Mouse (Mus musculus) adrenal gland, postnatal 36 days (tissue): ENCODE results near the gene Gpr176. TPM values are rescaled to one million over a fixed set of nuclear protein-coding genes. Genes with fewer than 3 reads are reported as not detected.
"Not testable (repeated sequence)": the region's sequence is repeated elsewhere in the genome, so short reads cannot be mapped to it uniquely, and the experiment has no call there.

Experiments used
- DNase-seq, 2 experiments: peaks; one replicate each; pipeline ENCODE4 v3.0.0; 2021; ENCODE audit warnings: mixed read lengths in 1 of 2
- total RNA-seq, 2 experiments: library from RNA; stranded (reverse); gene quantifications; 2 replicates each; pipeline ENCODE4 v1.2.3; 2021

Gene Gpr176
- total RNA-seq, 2 experiments from 2014 or later, result 2.5 TPM

DNA sequence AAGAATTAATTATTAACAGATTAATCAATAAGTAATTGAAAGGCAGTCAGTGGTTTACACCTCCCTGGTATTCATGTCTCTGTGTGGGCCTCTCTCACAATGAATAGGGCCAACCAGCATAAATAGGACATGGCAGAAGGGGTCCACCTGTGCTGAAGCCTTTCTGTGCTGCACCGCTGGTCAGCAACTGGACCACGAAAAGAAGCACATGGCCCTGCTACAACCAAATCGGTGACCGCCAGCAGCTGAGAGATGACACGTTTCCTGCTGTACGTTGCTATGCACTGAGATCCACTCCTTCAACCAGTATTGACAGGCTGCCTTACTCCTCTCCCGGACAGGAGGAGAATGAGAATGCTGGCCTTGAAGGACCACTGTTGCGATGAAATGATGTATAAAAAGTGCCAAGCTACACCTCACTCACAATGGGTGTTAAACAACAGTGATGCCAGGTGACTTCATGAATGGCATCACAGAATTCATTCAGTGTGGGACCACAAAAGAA, 72.1 kb downstream of the Gpr176 start:
- no peak for DNase-seq

DNA sequence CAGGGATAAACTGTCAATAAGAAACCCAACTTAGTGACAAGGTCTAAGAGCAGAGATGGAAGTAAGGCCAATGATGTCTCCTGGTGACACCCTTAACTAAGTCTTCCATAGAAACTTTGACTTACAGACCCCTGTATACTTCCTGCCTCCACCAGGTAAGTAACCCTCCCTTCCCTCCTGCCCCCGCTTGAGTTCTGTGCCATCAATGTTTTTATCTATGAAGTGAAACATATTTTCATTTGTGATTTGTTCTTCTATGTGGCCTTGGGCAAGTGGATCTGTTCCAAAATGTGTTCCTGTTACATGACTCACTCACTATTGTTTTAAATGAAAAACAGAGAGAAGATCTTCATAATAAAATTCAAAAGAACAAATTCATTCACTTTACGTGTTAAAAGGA, 73.2 kb downstream of the Gpr176 start:
- DNase-seq, result peak; percentile 35 to 52

DNA sequence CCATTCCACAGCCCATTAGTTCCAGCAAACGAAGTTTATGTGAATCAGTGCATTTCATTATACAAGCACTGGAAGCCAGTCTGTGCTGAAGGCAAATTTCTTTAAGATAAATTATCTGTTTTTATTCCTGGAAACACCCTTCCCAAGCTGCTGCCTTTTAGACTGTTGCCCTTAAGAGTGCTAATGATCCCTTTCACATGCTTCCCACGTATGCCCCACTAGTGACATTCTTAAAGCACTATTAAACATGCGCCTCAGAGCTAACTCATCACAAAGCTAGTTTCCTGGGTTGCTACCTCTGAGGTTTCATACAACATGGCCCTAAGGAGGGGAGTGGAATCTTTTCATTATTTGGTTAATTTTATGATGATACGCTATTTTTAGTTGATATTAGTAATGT, 74.6 kb downstream of the Gpr176 start:
- DNase-seq, result no peak

DNA sequence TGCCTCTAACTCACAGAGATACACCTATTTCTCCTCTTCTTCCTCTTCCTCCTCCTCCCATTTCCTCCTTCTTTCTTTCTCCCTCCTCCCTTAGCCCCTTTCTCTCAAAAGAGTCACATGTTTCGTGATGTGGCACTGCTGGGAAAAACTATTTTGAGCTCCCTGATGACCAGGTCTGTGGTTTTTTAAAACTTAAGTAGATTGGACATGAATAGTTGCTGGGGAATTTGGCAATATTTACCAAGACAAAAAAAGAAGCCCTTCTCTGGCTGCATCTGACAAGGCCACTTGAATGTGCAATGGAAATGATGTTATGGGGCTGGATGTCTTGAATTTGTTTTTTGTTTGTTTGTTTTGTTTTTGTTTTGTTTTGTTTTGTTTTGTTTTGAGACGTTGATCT, 75.3 kb downstream of the Gpr176 start:
- no peak for DNase-seq

DNA sequence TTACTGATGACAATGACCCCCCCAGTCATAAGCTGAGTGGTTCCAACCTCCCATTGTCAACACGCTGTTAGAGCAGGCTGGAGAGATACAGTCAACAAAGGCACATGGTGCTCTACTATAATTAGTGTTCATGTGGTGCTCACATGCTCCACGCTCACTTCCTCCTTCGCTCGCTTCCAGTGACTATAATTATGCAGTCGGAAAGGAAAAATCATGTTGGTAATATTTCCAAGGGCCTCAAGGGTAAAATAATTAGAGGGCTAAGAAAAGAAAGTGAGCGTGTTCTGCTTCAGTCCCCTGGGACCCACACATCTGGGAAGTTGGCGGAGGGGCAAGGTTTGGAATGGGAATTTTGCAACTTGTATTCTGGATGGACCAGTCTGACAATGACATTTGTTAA, 77.7 kb downstream of the Gpr176 start:
- no peak for DNase-seq

DNA sequence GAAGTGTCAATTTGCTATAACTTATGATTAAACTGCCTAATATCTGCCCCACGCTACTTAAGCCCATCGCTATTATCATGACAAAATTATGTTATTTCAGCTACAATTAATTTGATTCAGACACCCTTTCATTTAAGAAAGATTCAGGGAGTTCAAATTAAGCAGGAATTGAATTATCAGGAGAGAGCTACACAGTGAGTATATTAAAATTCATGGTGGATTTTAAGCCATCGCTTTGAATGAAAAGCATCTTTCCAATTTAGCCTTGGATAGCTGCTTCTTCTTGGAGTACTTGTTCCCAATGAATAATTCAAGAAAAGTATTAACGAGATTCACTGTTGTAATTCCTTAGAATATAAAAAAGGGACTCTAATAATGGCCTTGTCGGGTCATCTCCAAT, 79.6 kb downstream of the Gpr176 start:
- no peak for DNase-seq

DNA sequence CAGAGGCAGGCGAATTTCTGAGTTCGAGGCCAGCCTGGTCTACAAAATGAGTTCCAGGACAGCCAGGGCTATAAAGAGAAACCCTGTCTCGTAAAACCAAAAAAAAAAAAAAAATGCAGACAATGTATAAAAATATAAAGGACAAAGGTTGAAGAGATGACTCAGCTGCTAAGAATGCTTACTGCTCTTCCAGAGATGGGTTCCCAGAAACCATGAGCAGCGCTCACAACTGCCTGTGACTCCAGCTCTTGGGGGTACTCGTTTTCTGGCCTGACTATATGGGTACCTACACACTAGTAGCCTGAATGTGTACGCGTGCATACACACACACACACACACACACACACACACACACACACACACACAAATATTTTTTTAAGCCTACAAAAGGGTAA, 84.2 kb downstream of the Gpr176 start:
- not testable (repeated sequence) for DNase-seq

DNA sequence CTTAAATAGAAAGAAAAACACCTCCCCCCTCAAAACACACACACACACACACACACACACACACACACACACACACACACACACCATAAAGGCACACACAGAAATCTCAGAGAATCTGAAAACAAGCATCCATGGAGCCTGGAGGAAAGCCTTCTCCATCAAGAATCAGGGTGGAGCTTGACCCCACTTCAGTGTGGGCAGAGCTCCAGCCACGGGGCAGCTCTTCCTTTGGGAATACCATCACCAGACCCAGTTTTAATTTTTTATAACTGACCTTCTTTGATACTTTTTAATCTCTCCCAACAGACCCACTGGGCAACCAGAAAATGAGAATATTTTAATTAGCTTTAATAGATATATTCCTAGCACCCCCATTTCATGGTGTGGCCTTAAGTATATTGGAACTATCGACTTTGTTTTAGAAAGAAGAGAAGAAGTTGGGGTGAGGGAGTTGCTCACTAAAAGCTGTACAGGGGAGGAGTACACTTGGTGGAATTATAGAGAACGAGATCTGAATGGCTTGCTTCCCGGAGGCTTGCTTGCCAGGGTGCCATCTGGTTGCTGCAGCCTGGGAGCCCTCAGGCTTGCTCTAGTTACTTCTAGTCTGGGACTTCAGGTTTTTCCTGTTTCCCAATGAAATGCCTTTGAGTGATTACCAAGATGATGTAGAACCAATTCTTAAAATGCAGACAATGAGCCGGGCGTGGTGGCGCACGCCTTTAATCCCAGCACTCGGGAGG, 84.7 kb downstream of the Gpr176 start:
- DNase-seq, result no peak

DNA sequence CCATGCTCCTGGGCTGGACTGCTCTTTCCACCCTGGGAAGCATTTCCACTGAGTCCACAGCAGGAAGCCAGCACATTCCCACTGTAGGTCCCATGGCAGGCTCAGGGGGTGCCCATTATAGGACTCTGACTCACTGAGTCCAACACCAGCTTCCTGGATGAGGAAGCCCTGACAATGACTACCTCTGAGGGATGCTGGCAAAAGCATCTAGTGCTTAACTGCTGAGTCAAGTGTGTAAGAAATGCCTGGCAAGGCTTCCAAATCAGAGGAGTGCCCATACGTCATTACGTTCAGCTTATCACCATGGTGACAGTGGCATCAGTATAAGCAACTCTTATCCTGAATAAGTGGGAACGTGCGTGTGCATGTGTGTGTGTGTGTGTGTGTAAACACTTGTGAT, 85.5 kb downstream of the Gpr176 start:
- no peak for DNase-seq

DNA sequence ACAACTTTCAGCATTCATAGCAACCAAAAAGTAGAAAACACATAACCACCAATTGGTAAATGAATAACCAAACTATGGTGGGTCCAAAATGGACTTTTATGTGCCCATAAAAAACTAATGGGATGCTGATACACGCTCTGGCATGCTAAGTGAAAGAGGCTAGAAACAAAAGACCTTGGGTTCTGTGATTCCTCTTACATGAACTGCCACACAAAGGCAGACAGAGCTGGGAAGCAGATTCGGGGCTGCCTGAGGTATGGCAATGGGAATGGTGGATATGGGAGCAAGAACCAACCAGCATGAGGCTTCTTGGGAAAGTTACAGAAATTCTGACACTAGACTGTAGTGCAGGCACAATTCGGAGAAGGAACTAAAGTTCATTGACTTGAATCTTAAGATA, 90.8 kb downstream of the Gpr176 start:
- no peak for DNase-seq

DNA sequence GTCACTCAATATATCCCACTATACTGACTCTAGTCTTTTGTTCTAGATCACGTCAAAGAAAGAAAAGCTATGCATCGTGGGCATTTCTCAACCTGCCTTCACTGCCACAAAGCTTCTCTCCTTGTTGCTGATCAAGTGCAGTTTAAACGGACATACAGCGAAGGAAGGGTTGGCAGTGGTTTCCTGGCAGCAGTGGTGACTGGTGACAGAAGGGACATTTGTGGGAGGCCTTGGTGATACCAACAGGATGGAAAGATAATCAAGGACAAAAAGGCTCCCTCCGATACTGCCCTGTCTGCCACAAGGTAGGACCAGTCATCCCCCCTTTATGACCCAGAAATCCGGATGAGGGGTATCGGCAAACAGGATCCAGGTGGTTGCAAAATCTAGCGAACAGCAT, 95.0 kb downstream of the Gpr176 start:
- no peak for DNase-seq

DNA sequence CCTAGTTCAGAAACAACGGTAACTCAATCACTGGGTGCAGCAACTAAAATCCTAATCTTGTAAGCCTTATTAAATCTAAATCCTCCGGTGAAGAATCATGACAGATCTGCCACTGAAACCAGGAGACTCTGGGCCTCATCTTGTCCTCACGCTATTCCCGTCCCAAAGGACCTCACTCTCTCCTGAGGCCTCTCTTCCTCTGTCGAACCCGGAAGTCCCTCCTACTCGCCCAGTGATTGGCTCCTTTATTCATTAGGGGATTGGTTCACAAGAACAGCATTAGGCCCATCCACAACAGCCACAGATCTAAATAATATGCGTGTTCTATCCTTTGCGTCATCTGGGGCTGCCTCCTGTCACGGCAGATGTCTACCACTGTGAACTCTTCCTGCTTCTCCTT, 101.6 kb downstream of the Gpr176 start:
- no peak for DNase-seq

DNA sequence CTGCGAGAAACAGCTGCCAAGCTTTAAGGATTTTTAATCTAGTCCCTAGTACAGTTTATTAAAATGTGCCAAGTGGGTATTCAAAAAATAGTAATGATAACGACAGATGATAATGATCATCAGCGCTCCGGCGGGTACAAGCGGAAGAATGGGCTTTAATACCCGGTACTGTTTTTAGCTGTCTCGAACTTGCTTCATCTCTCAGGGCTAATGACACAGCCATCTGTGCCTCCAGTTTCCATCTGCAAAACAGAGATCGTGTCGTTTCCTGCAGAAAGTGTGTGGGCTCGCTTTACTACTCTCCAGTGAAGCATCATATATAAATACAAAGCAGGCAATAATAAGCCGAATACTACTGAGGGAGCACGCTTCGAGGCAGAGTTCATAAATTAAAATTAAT, 103.0 kb downstream of the Gpr176 start:
- DNase-seq, result no peak

DNA sequence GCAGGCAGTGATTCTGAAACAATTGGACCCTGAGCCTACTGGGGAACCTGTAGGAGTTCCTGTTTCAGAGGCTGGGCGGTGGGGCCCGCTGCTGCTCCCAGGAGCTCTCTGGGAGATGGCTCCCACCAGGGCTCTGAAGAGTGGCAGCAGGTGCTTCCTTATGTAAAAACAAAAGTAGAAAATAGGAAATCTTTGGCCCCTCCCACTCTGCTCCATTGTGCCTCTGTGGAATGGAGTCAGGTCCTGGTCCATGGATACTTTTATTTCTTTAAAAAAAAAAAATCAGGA, 109.4 kb downstream of the Gpr176 start:
- no peak for DNase-seq

DNA sequence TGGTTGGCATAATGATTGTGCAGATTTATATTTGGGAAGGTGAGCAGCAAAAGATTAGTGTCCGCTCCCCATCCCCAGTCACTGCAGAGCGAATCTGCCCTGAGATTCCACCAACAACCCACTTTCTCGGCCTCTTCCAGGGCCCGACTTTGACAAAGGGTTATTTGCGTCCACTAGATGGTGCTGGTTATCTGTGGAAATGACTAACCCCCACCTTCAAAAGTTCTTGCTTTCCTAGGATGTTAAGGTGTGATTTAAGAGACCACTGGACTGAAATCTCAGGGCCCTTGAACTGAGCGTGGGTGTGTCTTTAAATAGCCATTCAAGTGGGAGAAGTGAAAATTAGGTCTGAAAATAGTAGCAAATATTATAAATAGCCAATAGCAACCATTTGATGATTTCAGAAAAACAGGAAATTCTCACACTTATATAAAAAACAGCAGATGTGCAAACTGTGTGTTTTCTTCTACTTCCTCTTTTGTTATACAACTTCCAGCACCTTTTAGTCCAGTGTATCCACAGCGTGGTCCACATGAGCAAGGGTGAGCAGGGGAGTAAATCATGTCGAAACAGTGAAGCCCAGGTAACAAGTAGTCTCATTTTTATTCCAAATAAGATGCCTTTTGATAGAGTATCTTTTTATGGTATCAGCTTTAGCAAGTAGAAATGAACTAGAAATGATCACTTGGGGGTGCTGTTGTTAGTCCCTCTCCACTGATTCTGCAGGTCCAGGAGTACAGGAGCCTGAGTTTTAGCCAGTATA, 109.9 kb downstream of the Gpr176 start:
- DNase-seq, result peak; percentile 35 to 64

DNA sequence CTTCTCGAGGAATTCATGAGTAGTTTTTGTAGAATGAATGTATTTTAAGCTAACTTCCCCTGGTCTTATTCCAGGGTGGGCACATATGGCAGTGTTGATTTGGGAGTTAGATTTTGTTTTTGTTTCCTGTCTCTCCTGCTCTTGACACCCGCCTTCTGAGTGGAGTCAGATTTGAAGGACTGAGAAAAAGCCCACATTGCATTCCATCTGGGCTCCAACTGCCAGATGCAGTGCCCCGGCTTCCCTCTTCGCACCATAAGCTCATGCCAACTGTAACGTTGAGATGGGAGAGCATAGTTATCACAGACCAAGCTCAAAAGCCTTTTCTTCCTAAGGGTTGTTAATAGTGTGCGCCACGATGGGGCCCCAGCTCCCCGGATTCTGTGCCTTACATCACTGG, 110.5 kb downstream of the Gpr176 start:
- DNase-seq, result no peak

DNA sequence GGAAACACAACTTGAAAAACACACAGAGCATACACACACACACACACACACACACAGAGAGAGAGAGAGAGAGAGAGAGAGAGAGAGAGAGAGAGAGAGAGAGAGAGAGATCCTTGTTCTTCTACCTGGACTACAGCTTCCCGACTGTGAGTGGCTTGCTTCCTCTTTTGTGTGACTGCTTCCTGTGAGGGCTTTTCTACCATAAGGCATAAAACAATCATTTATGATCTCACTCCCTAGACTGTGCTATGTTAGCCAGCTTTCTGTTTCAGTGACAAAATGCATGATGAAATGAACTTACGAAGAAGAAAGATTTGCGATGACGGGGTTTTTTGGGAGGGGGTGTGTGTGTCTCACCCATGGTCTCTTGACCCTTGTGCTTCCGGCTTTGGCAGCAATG, 113.5 kb downstream of the Gpr176 start:
- no peak for DNase-seq

DNA sequence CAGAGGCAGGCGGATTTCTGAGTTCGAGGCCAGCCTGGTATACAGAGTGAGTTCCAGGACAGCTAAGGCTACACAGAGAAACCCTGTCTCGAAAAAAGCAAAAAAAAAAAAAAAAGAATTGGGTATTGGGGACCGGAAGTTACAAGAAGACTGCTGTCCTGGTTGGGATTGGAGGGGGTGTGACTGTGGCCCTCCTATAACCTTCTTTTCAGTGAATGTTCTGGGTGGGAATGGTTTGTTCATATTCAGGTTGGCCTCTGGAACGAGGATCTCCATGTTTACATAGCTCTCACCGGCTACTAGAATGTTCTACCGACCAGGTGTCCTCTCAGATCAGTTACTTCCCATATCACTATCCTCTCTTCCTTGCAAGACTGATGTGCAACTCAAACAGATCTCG, 116.1 kb downstream of the Gpr176 start:
- no peak for DNase-seq

DNA sequence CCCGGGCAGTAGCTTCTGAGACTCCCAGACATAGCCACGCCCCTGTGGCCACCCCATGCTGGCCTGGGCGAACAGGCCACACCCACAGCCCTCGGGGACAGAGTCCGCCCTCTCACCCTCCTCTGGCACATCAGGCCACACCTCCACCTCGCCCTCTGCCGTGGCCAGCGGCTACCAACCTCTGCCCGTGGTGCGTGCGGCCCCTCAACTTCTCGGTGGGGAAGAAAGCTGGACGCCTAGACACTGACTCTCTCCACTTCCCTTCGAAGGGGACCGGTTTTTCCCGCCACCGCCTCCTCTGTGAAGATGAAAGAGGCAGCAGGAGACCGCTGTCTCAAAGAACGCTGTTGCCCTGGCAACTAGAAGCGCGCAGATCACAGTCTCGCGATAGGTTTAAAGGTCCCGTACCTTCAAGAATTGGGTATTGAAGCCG, 116.6 kb downstream of the Gpr176 start, which contains the start of gene Fsip1:
Gene Fsip1, minus strand, starts transcription at position 346 of the 433 bp plus-strand sequence.
- peak; percentile 91 for DNase-seq

DNA sequence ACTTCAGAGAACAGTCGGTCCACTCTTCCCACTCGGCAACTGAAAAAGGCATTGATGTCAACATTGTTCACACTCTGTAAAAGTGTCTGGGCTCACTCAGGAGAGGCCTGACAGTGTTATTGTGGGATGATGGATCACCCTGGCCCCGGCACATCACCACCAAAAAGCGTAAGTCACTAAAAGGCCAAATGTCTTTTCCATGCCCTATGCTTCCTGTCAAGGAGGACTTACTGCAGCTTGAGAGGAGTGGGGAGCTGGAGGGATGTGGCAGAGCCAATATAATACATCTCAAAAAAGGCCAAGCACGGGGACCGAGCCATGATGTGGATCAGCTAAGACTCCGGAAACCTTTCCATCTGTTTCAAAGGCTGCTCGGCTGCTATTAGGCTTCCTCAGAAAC, 118.7 kb downstream of the Gpr176 start:
- DNase-seq, result no peak

DNA sequence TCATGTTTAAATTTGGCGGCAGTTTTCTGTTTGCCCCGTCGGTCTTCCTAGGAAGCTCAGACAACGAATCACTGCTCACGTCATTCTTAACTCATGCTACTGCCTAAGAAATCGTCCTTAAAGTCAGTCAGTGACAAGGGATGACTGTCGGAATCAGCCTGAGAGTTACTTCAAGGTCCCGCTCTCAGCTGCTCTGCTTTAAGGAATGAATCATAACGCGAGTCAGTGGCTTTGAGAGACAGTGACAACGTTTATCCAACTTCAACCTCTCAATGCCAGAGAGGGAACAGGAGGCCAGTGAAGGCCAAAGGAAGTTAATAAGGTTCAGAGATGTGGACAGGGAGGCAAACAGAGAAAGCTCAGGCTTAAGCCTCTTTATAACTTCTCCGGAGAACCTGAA, 124.3 kb downstream of the Gpr176 start:
- peak; percentile 39 to 45 for DNase-seq

DNA sequence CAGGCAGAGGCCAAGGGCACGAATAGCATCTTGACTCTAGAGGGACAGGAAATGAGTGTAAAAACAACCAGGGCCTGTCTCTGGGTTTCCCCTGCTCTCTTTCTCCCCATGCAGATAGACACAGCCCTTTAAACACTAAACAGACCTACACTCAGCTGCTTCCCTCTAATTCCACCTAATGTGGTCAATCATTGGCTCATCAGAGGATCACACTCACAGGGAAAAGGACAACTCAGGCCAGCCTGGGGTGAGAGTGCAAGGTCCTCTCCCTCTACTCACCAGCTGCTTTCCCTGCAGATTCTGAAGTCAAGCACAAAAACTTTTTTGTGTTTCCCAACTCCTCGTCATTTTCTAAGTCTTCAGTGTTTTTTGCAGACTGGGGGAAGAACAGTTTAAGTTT, 125.2 kb downstream of the Gpr176 start:
- no peak for DNase-seq

DNA sequence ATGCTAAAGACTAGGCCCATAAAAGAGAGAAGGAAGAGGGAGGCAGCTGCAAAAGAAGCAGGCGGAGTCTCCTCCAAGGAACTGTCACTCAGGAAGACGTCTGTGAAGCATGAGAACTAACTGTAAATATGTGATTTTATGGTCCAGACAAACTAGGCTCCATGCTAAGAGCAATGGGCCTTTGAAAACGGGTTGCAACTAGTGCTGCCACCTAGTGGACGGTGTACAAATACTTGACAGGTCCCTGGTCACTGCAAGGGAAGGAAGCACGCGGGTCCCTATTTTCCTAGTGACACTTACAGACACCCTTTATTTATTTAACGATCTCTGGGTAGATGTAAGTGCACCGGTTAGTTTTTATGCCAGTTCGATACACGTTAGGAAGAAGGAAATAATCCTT, 127.3 kb downstream of the Gpr176 start:
- peak; percentile 73 to 80 for DNase-seq

DNA sequence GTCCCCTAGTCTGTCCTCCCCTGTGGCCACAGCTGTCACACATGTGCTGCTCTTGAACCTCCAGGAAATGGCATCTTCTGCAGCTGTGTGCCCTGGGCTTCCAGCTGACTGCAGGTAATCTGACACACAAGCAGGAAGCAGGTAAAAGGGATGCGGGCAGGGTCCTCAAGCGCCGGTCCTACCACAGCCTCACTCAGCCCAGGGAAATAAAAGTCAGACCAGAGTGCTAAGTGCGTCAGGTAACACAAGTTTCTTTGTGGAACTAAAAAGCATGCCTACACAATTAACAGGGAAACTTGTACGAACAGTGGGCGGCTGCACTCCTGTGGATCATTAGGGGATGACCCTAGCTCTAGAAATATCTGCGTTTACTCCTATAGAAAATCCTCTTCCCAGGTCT, 137.0 kb downstream of the Gpr176 start:
- no peak for DNase-seq
